Mouse (Mus musculus) lung, adult 2 months (tissue): ENCODE results near the gene Chd6. TPM values are rescaled to one million over a fixed set of nuclear protein-coding genes. Genes with fewer than 3 reads are reported as not detected.

Source experiments
- DNase-seq: peaks from one replicate; pipeline ENCODE4 v3.0.0; 2022
- H3K4me1 ChIP-seq: fragments of 200-500 bp; 2 replicates; pipeline ENCODE4 v1.6.1; 2011; ENCODE audit warnings: low read length; ENCODE audit not compliant: control insufficient read depth, insufficient read depth
- H3K4me3 ChIP-seq: fragments of 200-500 bp; replicated peaks from 2 replicates; pipeline ENCODE3; 2011; ENCODE audit warnings: low read depth, mild to moderate bottlenecking, control low read depth, low read length; ENCODE audit errors: extremely low read depth
- CTCF ChIP-seq: fragments of 200-500 bp; IDR thresholded peaks from 2 replicates; pipeline ENCODE4 v1.5.1; 2011; ENCODE audit warnings: mild to moderate bottlenecking, low read length, control low read depth; ENCODE audit not compliant: insufficient read depth
- POLR2A ChIP-seq: fragments of 200-500 bp; IDR thresholded peaks from 2 replicates; pipeline ENCODE4 v1.6.1; 2011; ENCODE audit warnings: low read depth, mild to moderate bottlenecking, control low read depth, low read length, borderline replicate concordance; ENCODE audit errors: extremely low read depth
- WGBS: fragments of 180-500 bp; shearing (Covaris S2); methylation state at CpG from one replicate; pipeline ENCODE4 v1.1.7; 2018; 5-methylcytosine and 5-hydroxymethylcytosine counted together
- polyA plus RNA-seq: library from polyadenylated mRNA; depleted of rRNA; stranded (reverse); fragments of >200 nt; gene quantifications from 2 replicates; pipeline ENCODE4 v1.2.3, GENCODE M21; 2012; rRNA removed

The Chd6 gene
- polyA plus RNA-seq, 1 experiment = 13.0 TPM

GRCm38 (mm10) chr2:160905301-160905700, 203.6 kb downstream of the Chd6 start:
- no peak overlapping the region for H3K4me3 ChIP-seq
- WGBS = 94% methylated on average over 12 of the region's 12 CpGs
- DNase-seq = no peak
- no peak for TF ChIP-seq POLR2A
- no peak for TF ChIP-seq CTCF
- H3K4me1 ChIP-seq = no peaks in the 10 kb centered on the region

- no peak overlapping the region for H3K4me3 ChIP-seq
- TF ChIP-seq POLR2A (no peak), CTCF (no peak)
- DNase-seq = no peak
- H3K4me1 ChIP-seq = no peaks in the 10 kb centered on the region
- WGBS = 71% methylated on average over 7 of the region's 7 CpGs
Measured at GRCm38 (mm10) chr2:160901656-160902412, 207.0 kb downstream of the Chd6 start.

Other genes starting within 250 kb of the Chd6 start
- gene Zhx3, start 236.1 kb downstream of the Chd6 start, polyA plus RNA-seq = 11.6 and 14.6 TPM in 2 replicates
- gene Lpin3, start 228.4 kb downstream of the Chd6 start, polyA plus RNA-seq = 8.2 and 15.2 TPM in 2 replicates
- gene Emilin3, start 196.7 kb downstream of the Chd6 start, polyA plus RNA-seq = 0.03 and 0.08 TPM in 2 replicates